Mouse (Mus musculus) kidney, adult 2 months (tissue): ENCODE results near the gene Cfdp1. TPM values are rescaled to one million over a fixed set of nuclear protein-coding genes. Genes with fewer than 3 reads are reported as not detected.

ENCODE experiments used
- DNase-seq: peaks from one replicate; pipeline ENCODE4 v3.0.0; 2021
- H3K27ac ChIP-seq: fragments of 200-500 bp; 2 replicates; pipeline ENCODE4 v1.5.1; 2012; ENCODE audit warnings: low read depth, low read length, control low read depth, inconsistent platforms; ENCODE audit not compliant: insufficient read depth
- H3K27me3 ChIP-seq: fragments of 200-500 bp; replicated peaks from 2 replicates; pipeline ENCODE4 v1.6.1; 2012; ENCODE audit warnings: mild to moderate bottlenecking, moderate library complexity, low read length, inconsistent platforms; ENCODE audit not compliant: control insufficient read depth, insufficient read depth
- H3K36me3 ChIP-seq: fragments of 200-500 bp; 2 replicates; pipeline ENCODE4 v1.6.1; 2012; ENCODE audit warnings: mild to moderate bottlenecking, moderate library complexity, low read length, inconsistent platforms; ENCODE audit not compliant: control insufficient read depth, insufficient read depth
- H3K4me1 ChIP-seq: fragments of 200-500 bp; 2 replicates; pipeline ENCODE4 v1.6.1; 2011; ENCODE audit warnings: low read length; ENCODE audit not compliant: control insufficient read depth, insufficient read depth
- H3K4me3 ChIP-seq: fragments of 200-500 bp; 2 replicates; pipeline ENCODE4 v1.5.1; 2011; ENCODE audit warnings: mild to moderate bottlenecking, low read depth, low read length, control low read depth; ENCODE audit not compliant: insufficient read depth
- CTCF ChIP-seq: fragments of 200-500 bp; conservative IDR thresholded peaks from 2 replicates; pipeline ENCODE4 v1.5.1; 2011; ENCODE audit warnings: low read depth, mild to moderate bottlenecking, control low read depth, low read length, moderate library complexity, mixed read lengths; ENCODE audit not compliant: insufficient read depth, insufficient read length
- POLR2A ChIP-seq: fragments of 200-500 bp; IDR thresholded peaks from one replicate; pipeline ENCODE4 v1.6.1; 2011; ENCODE audit warnings: low read depth, low read length, control low read depth
- WGBS: fragments of 180-500 bp; shearing (Covaris S2); methylation state at CpG from one replicate; pipeline ENCODE4 v1.1.7; 2018; 5-methylcytosine and 5-hydroxymethylcytosine counted together
- polyA plus RNA-seq: library from polyadenylated mRNA; depleted of rRNA; stranded (reverse); fragments of >200 nt; gene quantifications from 2 replicates; pipeline ENCODE4 v1.2.3, GENCODE M21; 2012

The Cfdp1 gene
- polyA plus RNA-seq, 1 experiment, result 12.5 TPM

DNA sequence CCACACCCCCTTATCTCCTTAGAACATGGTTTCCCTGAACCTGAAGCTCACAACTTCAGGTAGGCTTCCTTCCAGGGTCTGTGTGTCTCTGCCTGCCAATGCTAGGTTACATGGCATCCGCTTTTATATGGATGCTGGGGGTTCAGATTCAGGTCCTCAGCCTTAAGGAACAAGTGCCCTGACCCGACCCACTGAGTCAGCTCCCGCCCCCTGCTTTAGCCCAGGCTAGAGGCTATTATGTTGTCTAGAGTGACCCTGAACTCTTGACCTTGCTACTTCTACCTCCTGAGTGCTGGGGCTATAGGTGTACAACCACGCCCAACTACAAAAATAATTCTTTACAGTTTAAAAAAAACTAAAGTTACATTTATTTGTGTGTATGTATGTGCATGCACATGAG is 39.0 kb downstream of the Cfdp1 start:
- no peaks in the 10 kb centered on the region for H3K36me3 ChIP-seq
- H3K27ac ChIP-seq, result no peak overlapping the region
- H3K4me3 ChIP-seq, result no peak overlapping the region
- no peak for TF ChIP-seq CTCF
- no peak for TF ChIP-seq POLR2A
- DNase-seq, result no peak
- peaks cover 5% of the 10 kb centered on the region; the same call in 1 of the 2 replicates for H3K4me1 ChIP-seq
- H3K27me3 ChIP-seq, result no peaks in the 10 kb centered on the region
- 92% methylated on average over 4 of the region's 4 CpGs for WGBS

DNA sequence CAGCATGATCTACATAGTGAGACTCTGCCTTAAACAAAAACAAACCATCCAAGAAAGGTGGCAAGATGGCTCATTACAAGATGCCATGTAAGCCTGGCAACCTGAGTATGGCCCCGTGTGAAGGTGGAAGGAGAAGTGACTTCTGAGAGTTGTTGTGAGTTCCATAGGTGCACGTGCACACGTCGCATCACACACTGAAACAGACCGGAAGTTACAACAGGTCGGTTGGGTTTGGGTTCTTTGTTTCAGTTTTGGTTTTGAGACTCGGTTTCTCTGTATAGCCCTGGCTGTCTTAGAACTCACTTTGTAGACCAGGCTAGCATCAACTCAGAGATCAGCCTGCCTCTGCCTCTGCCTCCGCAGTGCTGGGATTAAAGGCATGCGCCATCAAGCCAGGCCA is 40.3 kb downstream of the Cfdp1 start:
- H3K27ac ChIP-seq, result no peak overlapping the region
- peaks cover 5% of the 10 kb centered on the region; the same call in 1 of the 2 replicates for H3K4me1 ChIP-seq
- WGBS, result 98% methylated on average over 9 of the region's 9 CpGs
- TF ChIP-seq POLR2A, result no peak
- no peak for TF ChIP-seq CTCF
- H3K4me3 ChIP-seq, result no peak overlapping the region
- H3K36me3 ChIP-seq, result no peaks in the 10 kb centered on the region
- H3K27me3 ChIP-seq, result no peaks in the 10 kb centered on the region
- no peak for DNase-seq

DNA sequence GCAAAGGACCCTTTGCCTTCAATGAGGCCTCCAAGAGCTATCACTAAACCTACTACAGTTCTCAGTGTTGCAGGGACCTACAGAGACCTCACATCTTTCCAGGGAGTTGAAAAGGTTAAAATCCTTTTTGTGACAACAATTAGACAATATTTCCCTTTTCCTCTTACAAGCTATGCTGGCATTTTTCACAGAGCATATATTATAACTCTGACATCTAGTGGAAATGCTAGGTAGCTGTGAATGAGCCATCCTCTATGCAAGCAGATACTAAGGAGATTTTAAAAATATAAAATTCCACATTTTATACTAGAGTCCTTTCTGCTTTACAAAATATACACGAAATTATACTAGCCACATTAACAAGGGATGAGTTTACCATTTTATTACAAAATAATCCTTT is 41.3 kb downstream of the Cfdp1 start:
- TF ChIP-seq CTCF (no peak), POLR2A (no peak)
- WGBS, result 49% methylated on average over 1 of the region's 1 CpGs
- H3K27me3 ChIP-seq, result no peaks in the 10 kb centered on the region
- H3K4me3 ChIP-seq, result no peak overlapping the region
- no peak overlapping the region for H3K27ac ChIP-seq
- no peaks in the 10 kb centered on the region for H3K4me1 ChIP-seq
- no peak for DNase-seq
- H3K36me3 ChIP-seq, result no peaks in the 10 kb centered on the region

DNA sequence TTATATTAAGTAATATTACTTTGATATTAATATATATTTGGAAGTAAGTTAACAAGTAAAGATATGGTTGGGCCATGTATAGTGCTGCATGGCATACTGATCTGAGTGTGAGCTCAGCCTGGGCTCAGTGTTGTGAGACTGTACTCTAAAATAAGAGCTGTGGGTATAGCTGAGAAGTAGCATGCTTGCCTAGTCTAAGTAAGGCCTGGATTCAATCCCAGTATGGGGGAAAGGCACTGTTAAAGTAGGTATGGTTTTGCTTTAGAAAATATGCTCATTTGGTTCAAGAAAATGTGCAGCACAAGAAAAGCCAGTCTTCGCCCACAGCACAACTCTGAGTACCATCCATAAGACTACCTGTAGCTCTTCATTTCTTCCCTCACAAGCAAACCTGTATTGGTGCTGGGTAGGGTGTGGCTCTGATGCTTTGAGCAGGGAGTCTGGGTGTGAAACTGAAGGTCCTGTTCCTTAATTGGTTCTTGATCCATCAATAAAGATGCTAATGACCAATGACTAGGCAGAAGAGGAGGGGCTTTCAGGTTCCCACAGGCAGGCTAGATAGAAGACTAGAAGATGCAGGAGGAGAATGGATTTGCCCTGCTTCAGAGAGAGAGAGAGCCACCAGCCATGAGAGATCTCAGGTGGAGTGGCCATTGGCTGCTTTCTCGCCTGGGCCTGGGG is 43.3 kb downstream of the Cfdp1 start:
- Histone ChIP-seq H3K4me3 (no peak overlapping the region), H3K36me3 (no peaks in the 10 kb centered on the region), H3K27ac (no peak overlapping the region), H3K27me3 (no peaks in the 10 kb centered on the region), H3K4me1 (no peaks in the 10 kb centered on the region)
- DNase-seq, result no peak
- TF ChIP-seq POLR2A (no peak), CTCF (no peak)
- 82% methylated on average over 2 of the region's 2 CpGs for WGBS

DNA sequence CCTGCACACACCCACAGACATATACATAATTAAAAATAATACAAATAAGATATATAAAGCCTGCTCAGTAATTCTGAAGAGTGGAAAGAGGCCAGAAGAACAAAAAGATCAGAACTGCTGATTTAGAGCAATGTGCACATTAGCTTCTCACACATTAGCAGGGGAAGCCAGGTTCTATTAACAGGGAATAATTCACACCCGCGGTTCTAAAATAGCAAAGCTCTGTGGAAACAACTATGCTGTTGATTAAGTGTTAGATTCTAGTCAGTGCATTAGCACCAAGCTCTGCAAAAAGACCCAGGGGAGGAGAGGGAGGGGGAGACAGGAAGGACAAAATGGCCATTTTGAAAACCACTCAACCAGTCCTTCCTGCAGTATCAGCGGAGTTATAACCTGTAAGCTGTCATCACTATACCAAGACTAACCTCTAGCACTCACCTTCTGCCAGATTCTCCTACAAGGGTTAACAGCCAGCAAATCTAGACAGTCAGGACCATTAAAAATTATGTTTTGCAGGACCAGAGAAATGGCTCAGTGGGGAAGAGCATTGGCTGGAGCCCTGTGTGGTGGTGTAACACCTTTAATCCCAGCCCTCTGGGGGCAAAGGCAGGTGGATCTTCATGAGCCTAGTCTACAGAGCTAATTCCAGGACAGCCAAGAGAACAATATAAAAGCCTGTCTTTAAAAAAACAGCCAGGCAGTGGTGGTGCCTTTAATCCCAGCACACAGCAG is 45.0 kb downstream of the Cfdp1 start:
- Histone ChIP-seq H3K4me1 (no peaks in the 10 kb centered on the region), H3K27me3 (no peaks in the 10 kb centered on the region), H3K36me3 (no peaks in the 10 kb centered on the region), H3K4me3 (no peak overlapping the region), H3K27ac (no peak overlapping the region)
- no peak for TF ChIP-seq CTCF
- no peak for TF ChIP-seq POLR2A
- no peak for DNase-seq
- 52% methylated on average over 3 of the region's 3 CpGs for WGBS

DNA sequence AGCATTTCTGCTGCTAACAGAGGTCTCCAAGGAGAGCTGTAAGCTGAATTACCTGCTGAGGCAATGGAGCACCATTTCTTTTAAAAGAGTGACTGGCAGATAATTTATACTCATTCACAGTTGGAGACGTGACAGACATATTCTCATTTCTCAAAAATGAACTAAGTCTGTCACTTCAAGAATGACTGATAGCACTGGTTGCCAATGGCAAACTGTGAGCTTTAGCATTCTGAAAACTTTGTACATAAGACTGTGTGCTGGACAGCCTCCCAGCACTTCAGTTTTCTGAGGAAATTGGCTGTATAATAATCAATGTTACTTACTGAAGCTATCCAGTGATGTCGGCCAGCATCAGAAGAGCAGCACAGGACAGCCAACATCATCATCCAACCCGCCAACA is 46.1 kb downstream of the Cfdp1 start:
- 97% methylated on average over 3 of the region's 3 CpGs for WGBS
- Histone ChIP-seq H3K4me3 (no peak overlapping the region), H3K36me3 (no peaks in the 10 kb centered on the region), H3K27ac (no peak overlapping the region), H3K27me3 (no peaks in the 10 kb centered on the region), H3K4me1 (no peaks in the 10 kb centered on the region)
- TF ChIP-seq CTCF (no peak), POLR2A (no peak)
- DNase-seq, result no peak

DNA sequence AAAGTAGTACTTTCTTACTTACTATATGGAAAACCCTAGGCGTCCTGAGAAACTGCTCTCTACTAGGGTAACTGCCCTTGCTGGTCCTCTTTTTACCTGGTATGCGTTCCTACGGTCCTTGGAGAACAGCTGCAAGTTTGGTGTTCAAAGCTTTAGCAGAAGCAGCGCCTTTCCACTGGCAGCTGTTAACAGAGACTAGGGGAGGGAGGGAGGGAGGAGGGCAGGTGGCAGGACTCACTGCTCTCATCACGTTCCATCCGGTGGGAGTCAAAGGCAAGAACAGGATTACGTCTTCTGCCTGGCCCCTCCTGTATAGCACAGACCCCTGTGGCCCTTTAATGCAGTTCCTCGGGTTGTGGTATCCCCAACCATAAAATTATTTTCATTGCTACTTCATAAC is 50.7 kb downstream of the Cfdp1 start:
- WGBS, result 79% methylated on average over 8 of the region's 8 CpGs
- H3K4me1 ChIP-seq, result peaks cover 7% of the 10 kb centered on the region; the same call in 1 of the 2 replicates
- no peak overlapping the region for H3K4me3 ChIP-seq
- DNase-seq, result no peak
- no peak overlapping the region for H3K27ac ChIP-seq
- no peaks in the 10 kb centered on the region for H3K36me3 ChIP-seq
- TF ChIP-seq CTCF (no peak), POLR2A (no peak)
- no peaks in the 10 kb centered on the region for H3K27me3 ChIP-seq
